Mouse (Mus musculus) forebrain, embryonic 10.5 days (tissue): ENCODE results near the gene Rgp1. TPM values are rescaled to one million over a fixed set of nuclear protein-coding genes. Genes with fewer than 3 reads are reported as not detected.

Experiments used
- DNase-seq: peaks from one replicate; pipeline ENCODE4 v3.0.0-alpha.2; 2017; ENCODE audit warnings: low spot score; ENCODE audit errors: extremely low spot score
- H3K27ac ChIP-seq: fragments of 300-500 bp; sonication (generic); 2 replicates; pipeline ENCODE4 v1.5.1; 2016; ENCODE audit warnings: mild to moderate bottlenecking
- H3K27me3 ChIP-seq: fragments of 300-500 bp; sonication (generic); 2 replicates; pipeline ENCODE4 v1.6.1; 2016; ENCODE audit warnings: mild to moderate bottlenecking; ENCODE audit not compliant: poor library complexity, severe bottlenecking
- H3K36me3 ChIP-seq: fragments of 300-500 bp; sonication (generic); replicated peaks from 2 replicates; pipeline ENCODE4 v1.6.1; 2016; ENCODE audit warnings: mild to moderate bottlenecking, moderate library complexity
- H3K4me1 ChIP-seq: fragments of 300-500 bp; sonication (generic); 2 replicates; pipeline ENCODE4 v1.6.1; 2016
- H3K4me3 ChIP-seq: fragments of 300-500 bp; sonication (generic); 2 replicates; pipeline ENCODE4 v1.5.1; 2016; ENCODE audit warnings: mild to moderate bottlenecking, moderate library complexity
- H3K9me3 ChIP-seq: fragments of 300-500 bp; sonication (generic); 2 replicates; pipeline ENCODE4 v1.6.1; 2016; ENCODE audit warnings: mild to moderate bottlenecking, moderate library complexity
- WGBS: fragments of 180-500 bp; shearing (Covaris S2); methylation state at CpG from one replicate; pipeline ENCODE4 v1.1.7; 2016; 5-methylcytosine and 5-hydroxymethylcytosine counted together
- polyA plus RNA-seq: library from polyadenylated mRNA; unstranded; fragments of >200 nt; fragmentation: Nextera tagmentation; extraction: Ambion mirVana; gene quantifications from 2 replicates; pipeline ENCODE4 v1.2.1, GENCODE M21; 2016

Gene Rgp1
- polyA plus RNA-seq, 1 experiment from 2014 or later, result 24.2 TPM

DNA sequence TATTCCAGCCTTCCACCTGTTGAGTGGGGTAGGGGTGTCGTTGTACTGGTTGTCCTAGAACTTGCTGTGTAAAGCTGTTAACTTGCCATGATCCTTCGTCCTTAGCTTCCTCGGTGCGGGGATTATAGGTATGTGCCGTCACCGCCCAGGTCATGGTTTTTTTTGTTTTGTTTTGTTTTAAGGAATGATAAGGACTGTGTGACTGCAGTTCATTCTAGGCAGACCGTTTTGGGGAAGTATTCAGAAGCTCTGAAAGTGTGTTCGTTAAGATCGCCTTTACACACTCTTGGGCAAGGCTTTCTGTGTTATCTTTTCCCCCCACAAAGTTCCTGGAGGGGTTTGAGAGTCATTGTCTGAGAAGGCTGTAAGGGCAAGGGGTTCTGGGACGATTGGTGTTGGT is 34.0 kb downstream of the Rgp1 start:
- Histone ChIP-seq H3K4me1 (no peaks in the 10 kb centered on the region), H3K36me3 (no peaks in the 10 kb centered on the region), H3K27me3 (no peaks in the 10 kb centered on the region), H3K4me3 (no peak overlapping the region), H3K27ac (no peak overlapping the region), H3K9me3 (no peaks in the 10 kb centered on the region)
- 76% methylated on average over 10 of the region's 10 CpGs for WGBS
- peak; percentile 10 for DNase-seq

DNA sequence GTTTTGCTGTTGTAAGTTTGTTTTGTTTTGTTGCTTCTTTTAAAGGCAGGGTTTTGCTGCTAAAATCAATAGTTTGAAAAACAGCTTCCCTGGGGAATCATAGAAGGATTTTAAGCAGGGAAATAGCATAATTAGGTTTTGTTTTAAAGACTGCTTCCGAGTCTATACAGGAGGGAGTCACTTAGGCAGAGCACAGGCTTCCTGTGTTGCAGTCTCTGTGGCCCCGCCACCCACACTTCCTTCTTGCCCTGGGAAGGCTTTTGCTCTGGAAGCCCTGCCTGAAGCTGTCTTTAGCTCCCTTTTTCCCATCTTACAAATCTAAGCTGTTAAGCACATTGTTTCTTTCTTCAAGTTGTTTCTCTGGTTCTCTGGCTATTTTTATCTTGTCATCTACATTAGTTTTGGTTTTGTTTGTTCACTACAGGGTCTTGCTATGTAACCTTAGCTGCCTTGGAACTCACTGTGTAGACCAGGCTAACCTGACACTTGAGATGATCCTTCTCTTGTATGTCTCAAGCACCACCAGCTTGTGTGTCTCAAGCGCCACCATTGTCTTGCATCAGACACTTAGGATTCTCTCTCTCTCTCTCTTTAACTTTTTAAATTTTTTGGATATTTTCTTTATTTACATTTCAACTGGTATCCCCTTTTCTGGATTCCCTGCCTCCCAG is 34.7 kb downstream of the Rgp1 start:
- no peak overlapping the region for H3K27ac ChIP-seq
- DNase-seq, result peak; percentile 5
- no peaks in the 10 kb centered on the region for H3K9me3 ChIP-seq
- H3K4me1 ChIP-seq, result no peaks in the 10 kb centered on the region
- WGBS, result 67% methylated on average over 3 of the region's 3 CpGs
- no peaks in the 10 kb centered on the region for H3K27me3 ChIP-seq
- H3K4me3 ChIP-seq, result no peak overlapping the region
- H3K36me3 ChIP-seq, result no peaks in the 10 kb centered on the region

DNA sequence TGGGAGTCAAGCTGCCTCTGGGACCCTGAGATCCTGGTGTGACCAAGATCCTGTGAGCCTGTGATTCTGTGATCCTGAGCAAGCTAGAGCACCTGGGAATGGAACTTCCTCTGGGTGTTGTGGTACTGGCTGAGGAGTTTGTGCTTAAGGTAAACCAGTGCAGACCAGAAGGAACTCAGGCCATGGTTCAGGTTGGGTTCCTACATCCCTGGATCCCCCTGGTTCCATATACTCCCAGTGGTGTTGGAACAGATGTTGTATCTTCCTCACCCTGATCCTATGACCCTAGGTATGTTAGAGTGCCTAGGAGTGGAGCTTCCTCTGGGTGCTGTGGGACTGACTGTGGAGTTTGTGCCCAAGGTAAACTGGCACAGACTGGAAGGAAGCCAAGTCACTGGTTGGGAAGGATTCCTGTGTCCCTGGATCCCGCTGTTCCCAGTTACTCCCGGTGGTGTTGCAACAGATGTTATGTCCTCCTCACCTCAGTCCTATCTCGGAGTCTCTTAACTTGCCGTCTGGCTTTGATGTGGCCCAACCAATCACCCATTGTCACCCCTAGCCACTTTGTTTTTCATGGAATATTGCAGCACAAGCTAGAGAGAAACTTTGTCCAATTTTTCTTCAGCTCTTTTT is 41.7 kb downstream of the Rgp1 start:
- Histone ChIP-seq H3K9me3 (peaks cover 12% of the 10 kb centered on the region), H3K27me3 (no peaks in the 10 kb centered on the region), H3K4me3 (no peak overlapping the region), H3K4me1 (no peaks in the 10 kb centered on the region), H3K27ac (no peak overlapping the region), H3K36me3 (no peaks in the 10 kb centered on the region)
- 86% methylated on average over 4 of the region's 4 CpGs for WGBS
- DNase-seq, result peak; percentile 10

DNA sequence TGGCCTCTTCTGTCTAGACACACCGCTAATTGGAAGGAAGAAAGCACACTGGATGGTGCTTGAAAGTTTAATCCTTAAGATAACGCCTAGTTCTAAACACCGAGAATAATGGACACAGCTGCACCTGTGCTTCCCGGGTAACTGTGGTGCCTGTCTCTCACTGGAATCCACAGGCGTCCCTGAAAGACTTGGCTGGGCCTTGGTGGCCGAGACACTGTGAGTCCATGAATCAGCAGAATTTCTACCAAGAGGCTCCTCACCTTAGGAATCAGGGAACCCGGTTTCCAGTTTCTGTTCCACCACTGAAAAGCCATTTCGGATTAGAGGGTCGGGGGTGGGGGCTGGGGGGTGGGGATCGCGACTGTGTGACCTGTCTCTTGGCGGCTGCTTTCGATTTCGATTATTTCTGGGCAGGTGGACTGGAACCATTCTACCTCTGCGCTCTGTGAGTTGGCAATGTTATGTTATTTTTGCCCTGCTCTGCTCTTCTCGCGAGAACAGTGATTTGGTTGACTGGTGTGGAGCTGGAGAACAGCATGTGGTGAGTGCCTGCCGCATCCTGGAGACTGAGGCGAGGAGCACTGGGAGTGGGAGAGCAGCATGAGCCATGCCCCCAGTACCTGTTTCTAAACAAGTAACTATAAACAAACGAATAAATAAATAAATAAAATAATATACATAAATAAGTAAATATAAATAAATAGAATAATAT is 50.7 kb downstream of the Rgp1 start:
- Histone ChIP-seq H3K27ac (no peak overlapping the region), H3K9me3 (peaks cover 24% of the 10 kb centered on the region), H3K4me1 (peaks cover 44% of the 10 kb centered on the region), H3K27me3 (peaks cover 36% of the 10 kb centered on the region), H3K36me3 (no peaks in the 10 kb centered on the region), H3K4me3 (no peak overlapping the region)
- WGBS, result 41% methylated on average over 20 of the region's 20 CpGs
- peak; percentile 16 for DNase-seq

DNA sequence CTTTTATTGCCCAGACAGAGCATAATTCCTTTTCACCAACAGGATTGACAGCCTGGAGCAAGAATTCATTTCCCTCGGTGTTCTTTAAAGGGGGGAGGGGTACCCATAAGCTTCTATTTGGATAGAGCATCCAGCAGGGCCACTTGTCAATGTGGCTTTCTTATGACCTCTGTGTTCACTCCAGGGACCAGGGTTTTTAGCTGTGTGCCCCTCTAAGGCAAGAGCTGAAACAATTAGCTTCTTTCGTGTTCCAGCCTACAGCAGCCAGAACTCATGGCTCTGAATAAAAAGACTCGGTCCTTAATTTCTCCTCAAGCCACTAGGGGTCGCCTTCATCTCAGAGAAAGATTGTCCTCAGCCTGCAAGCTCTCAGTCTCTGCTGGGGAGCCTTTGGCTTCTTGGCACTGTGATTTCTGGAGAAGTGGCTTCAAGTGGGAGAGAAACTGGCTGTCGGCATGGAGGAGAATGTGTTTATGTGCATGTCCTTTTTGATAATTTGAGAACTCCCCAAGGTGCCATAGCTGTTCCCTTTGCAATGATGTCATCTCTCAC is 51.6 kb downstream of the Rgp1 start:
- peak; percentile 78 for DNase-seq
- peaks cover 36% of the 10 kb centered on the region for H3K27me3 ChIP-seq
- H3K9me3 ChIP-seq, result peaks cover 15% of the 10 kb centered on the region
- WGBS, result 7% methylated on average over 5 of the region's 5 CpGs
- peaks cover 44% of the 10 kb centered on the region for H3K4me1 ChIP-seq
- H3K27ac ChIP-seq, result no peak overlapping the region
- peak overlapping the region; percentile 79 for H3K4me3 ChIP-seq
- no peaks in the 10 kb centered on the region for H3K36me3 ChIP-seq

DNA sequence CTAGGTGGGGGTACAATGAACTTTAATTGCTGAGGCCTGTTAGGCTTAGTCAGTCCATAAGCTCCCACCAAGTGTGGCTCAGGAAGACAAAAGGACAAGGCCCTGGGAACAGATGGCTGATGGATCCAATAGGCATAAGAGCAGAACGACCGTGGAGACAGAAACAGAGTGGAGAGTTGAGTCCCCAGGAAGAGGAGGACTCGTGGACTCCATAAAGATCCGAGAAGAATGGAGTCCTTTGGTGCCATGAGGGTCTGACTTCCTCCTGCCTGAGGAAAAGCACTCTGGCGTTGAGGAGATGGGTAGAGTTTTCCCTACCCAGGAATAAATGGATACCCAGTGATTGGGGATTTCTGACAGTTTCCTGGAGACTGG is 52.1 kb downstream of the Rgp1 start:
- Histone ChIP-seq H3K27ac (peak overlapping the region; percentile 90), H3K36me3 (no peaks in the 10 kb centered on the region), H3K9me3 (peaks cover 10% of the 10 kb centered on the region), H3K27me3 (peaks cover 36% of the 10 kb centered on the region), H3K4me1 (peaks cover 44% of the 10 kb centered on the region), H3K4me3 (peak overlapping the region; percentile 79)
- WGBS, result 21% methylated on average over 5 of the region's 5 CpGs
- DNase-seq, result no peak

DNA sequence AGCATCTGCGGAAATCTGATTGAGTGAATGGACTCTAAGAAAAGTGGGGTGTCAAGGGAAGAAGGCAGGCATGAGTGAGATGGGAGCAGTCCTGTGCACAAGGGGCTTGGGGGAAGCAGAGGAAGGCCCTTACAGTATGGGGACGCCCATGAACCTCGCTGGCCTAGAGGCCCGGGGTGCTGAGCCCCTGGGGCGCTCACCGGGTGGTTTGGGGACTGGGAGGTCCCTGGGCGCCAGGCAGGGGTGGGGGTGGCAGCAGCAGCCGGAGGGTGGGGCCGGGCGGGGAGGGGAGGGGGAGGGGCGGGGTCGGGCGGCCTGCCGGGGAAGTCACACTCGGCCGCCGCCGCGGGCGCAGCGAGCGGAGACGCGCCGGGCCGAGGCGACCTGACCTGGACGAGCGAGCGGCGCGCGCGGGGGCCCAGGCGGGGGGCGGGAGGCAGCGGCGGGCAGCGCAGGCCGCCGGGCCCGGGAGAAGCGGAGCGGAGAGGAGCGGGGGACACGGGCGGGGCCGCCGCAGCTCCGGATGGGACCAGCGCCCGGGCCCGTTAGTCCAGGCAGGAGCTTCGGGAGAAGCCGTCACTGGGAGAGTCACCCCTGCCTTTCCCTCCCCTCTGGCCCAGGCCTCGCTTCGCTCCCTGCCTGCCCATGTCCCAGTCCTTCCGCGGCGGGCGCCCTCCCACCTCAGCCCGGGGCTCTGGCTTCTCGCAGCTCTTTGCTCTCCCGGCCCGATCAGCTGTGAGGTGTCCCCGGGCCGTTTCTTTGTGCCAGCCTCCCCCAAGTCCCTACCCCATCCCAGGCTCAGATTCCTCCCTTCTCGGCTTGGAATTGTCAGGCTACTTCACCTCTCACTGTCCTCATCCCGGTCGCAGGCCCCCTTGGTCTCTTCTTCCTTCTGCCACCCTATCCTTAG is 52.8 kb downstream of the Rgp1 start, which contains the start of gene Npr2:
Gene Npr2, plus strand, starts transcription at position 890 of the 910 bp plus-strand sequence.
- Histone ChIP-seq H3K4me3 (peak within 1 kb of the TSS; percentile 79), H3K27me3 (peaks cover 36% of the 10 kb centered on the region), H3K27ac (peak within 1 kb of the TSS; percentile 90), H3K4me1 (peaks cover 48% of the 10 kb centered on the region), H3K36me3 (no peaks in the 10 kb centered on the region), H3K9me3 (peaks cover 4% of the 10 kb centered on the region; the same call in 1 of the 2 replicates)
- WGBS, result under 1% methylated on average over 33 of the region's 70 CpGs
- peak; percentile 55 for DNase-seq

DNA sequence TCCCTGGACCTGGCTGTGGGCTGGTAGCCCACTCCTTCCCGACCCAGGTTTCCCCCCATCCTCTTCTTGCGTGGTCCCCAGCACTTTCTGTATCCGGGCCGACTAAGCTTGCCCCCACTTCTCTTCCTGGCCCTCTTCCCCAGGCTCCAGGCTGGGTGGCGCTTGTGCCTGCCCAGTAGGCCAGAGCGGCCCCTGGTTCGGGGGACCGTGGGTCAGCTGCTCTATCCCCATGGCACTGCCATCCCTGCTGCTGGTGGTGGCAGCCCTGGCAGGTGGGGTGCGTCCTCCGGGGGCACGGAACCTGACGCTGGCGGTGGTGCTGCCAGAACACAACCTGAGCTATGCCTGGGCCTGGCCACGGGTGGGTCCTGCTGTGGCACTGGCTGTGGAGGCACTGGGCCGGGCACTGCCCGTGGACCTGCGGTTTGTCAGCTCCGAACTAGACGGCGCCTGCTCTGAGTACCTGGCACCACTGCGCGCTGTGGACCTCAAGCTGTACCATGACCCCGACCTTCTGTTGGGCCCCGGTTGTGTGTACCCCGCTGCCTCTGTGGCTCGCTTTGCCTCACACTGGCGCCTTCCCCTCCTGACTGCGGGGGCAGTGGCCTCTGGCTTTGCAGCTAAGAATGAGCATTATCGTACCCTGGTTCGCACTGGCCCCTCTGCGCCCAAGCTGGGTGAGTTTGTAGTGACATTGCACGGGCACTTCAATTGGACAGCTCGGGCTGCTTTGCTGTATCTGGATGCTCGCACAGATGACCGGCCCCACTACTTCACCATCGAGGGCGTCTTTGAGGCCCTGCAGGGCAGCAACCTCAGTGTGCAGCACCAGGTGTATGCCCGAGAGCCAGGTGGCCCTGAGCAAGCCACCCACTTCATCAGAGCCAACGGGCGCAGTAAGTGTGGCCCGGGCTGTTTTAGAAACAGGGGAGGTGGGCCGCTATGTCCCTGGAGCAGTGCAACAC is 53.7 kb downstream of the Rgp1 start:
- 42% methylated on average over 42 of the region's 42 CpGs for WGBS
- Histone ChIP-seq H3K27ac (peak overlapping the region; percentile 90), H3K4me3 (peak overlapping the region; percentile 79)

DNA sequence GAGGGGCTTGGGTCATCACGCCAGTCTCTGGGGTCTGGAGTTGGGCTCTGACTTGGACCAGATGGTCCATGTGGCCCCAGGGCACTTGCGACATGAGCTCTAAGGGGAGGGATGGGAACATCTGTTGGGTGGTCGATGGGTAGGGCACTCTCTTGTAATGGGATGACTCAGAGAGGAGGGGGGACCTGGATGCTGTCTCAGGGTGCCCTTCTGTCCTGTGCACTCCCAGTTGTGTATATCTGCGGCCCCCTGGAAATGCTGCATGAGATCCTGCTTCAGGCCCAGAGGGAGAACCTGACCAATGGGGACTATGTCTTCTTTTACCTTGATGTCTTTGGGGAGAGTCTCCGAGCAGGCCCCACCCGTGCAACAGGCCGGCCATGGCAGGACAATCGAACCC is 54.8 kb downstream of the Rgp1 start:
- no peak overlapping the region; the same call in 1 of the 2 replicates for H3K4me3 ChIP-seq
- H3K27me3 ChIP-seq, result peaks cover 36% of the 10 kb centered on the region
- H3K4me1 ChIP-seq, result peaks cover 48% of the 10 kb centered on the region
- H3K36me3 ChIP-seq, result no peaks in the 10 kb centered on the region
- H3K9me3 ChIP-seq, result no peaks in the 10 kb centered on the region
- DNase-seq, result peak; percentile 13
- 0 out of 2 replicates have a peak overlapping the region, but pooled peaks have one; percentile 11 for H3K27ac ChIP-seq
- 77% methylated on average over 8 of the region's 8 CpGs for WGBS

More for the DNA sequence above, 53.7 kb downstream of the Rgp1 start:
- peaks cover 36% of the 10 kb centered on the region for H3K27me3 ChIP-seq
- peak; percentile 14 for DNase-seq
- no peaks in the 10 kb centered on the region for H3K36me3 ChIP-seq
- no peaks in the 10 kb centered on the region for H3K9me3 ChIP-seq
- H3K4me1 ChIP-seq, result peaks cover 48% of the 10 kb centered on the region

DNA sequence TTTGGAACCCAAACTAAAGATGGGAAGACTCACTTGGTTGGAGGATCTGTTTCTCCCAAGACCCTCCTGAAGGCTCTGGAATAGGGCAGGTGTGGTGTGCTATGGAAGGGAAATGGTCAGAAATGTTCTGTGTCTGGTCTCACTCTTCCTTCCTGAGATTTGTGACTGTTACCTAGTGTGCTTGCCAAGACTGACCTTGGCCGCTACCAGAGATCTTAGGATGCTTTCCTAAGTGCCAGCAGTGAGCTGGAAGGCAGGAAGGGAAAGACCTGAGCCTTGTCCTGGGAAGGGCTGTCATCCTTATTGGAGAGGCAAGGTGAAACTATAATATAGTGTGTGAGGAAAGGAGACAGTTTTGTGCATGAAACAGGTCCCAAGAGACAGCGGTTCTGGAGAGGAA is 55.2 kb downstream of the Rgp1 start:
- no peak for DNase-seq
- Histone ChIP-seq H3K4me1 (peaks cover 48% of the 10 kb centered on the region), H3K27me3 (peaks cover 36% of the 10 kb centered on the region), H3K36me3 (no peaks in the 10 kb centered on the region), H3K27ac (0 out of 2 replicates have a peak overlapping the region, but pooled peaks have one; percentile 11), H3K9me3 (no peaks in the 10 kb centered on the region), H3K4me3 (no peak overlapping the region; the same call in 1 of the 2 replicates)
- 93% methylated on average over 2 of the region's 2 CpGs for WGBS
